Mouse (Mus musculus) liver, embryonic 14.5 days (tissue): ENCODE results near the gene Elovl5.

Experiments
- CTCF ChIP-seq: IDR thresholded peaks from 2 replicates; pipeline ENCODE4 v1.5.1; 2016; ENCODE audit warnings: antibody characterized with exemption, low read depth, control low read depth
- EP300 ChIP-seq: IDR thresholded peaks from 2 replicates; pipeline ENCODE4 v1.6.1; 2016; ENCODE audit warnings: antibody characterized with exemption, low read depth

GRCm38 (mm10) chr9:77938761-77939553, 21.8 kb downstream of the Elovl5 start:
- TF ChIP-seq CTCF: no peak
- TF ChIP-seq EP300: no peak
